Mouse (Mus musculus): ENCODE results near the gene Nvl. TPM values are rescaled to one million over a fixed set of nuclear protein-coding genes. Genes with fewer than 3 reads are reported as not detected.

Gene Nvl
- polyA plus RNA-seq (2014; fragmentation: Illumina TruSeq; extraction: RNeasy Lipid Tissue Mini Kit (QIAGEN cat#74804); ENCODE audit: low read depth, low replicate concordance), result 35.7 TPM

GRCm38 (mm10) chr1:181143950-181144836, at the start of gene Nvl, which contains the start of gene Cnih4:
Nvl (minus strand) TSS chr1:181144204.
Cnih4 (plus strand) TSS chr1:181144693.

GRCm38 (mm10) chr1:181050937-181051336, 93.1 kb downstream of the Nvl start, which contains the start of gene 9130409I23Rik:
9130409I23Rik (plus strand) TSS chr1:181051237.

Other genes starting within 250 kb of the Nvl start
- gene Pycr2, start 239.9 kb downstream of the Nvl start, polyA plus RNA-seq (2014; fragmentation: Illumina TruSeq; extraction: RNeasy Lipid Tissue Mini Kit (QIAGEN cat#74804); ENCODE audit: low read depth, low replicate concordance), result 3.1 TPM
- 1.6 TPM for gene Lefty1, start 209.2 kb downstream of the Nvl start, polyA plus RNA-seq (2014; fragmentation: Illumina TruSeq; extraction: RNeasy Lipid Tissue Mini Kit (QIAGEN cat#74804); ENCODE audit: low read depth, low replicate concordance)
- 10.2 TPM for gene Tmem63a, start 201.9 kb downstream of the Nvl start, polyA plus RNA-seq (2014; fragmentation: Illumina TruSeq; extraction: RNeasy Lipid Tissue Mini Kit (QIAGEN cat#74804); ENCODE audit: low read depth, low replicate concordance)
- gene Ephx1, start 123.3 kb downstream of the Nvl start, polyA plus RNA-seq (2014; fragmentation: Illumina TruSeq; extraction: RNeasy Lipid Tissue Mini Kit (QIAGEN cat#74804); ENCODE audit: low read depth, low replicate concordance), result 157 TPM
- not detected for gene 9130409I23Rik, start 93.0 kb downstream of the Nvl start, polyA plus RNA-seq (2014; fragmentation: Illumina TruSeq; extraction: RNeasy Lipid Tissue Mini Kit (QIAGEN cat#74804); ENCODE audit: low read depth, low replicate concordance)
- 281 TPM for gene Cnih4, start 489 bp upstream of the Nvl start, polyA plus RNA-seq (2014; fragmentation: Illumina TruSeq; extraction: RNeasy Lipid Tissue Mini Kit (QIAGEN cat#74804); ENCODE audit: low read depth, low replicate concordance)
- gene Wdr26, start 67.8 kb upstream of the Nvl start, polyA plus RNA-seq (2014; fragmentation: Illumina TruSeq; extraction: RNeasy Lipid Tissue Mini Kit (QIAGEN cat#74804); ENCODE audit: low read depth, low replicate concordance), result 247 TPM
- not detected for gene Cnih3, start 208.4 kb upstream of the Nvl start, polyA plus RNA-seq (2014; fragmentation: Illumina TruSeq; extraction: RNeasy Lipid Tissue Mini Kit (QIAGEN cat#74804); ENCODE audit: low read depth, low replicate concordance)